Mouse (Mus musculus): ENCODE measurements at regions not wholly inside any gene's neighbourhood (a gene's known extent, or its start where the extent isn't known, plus 50 kb on each side); places are given as distances from the start of the nearest gene placed in this dataset.

DNA sequence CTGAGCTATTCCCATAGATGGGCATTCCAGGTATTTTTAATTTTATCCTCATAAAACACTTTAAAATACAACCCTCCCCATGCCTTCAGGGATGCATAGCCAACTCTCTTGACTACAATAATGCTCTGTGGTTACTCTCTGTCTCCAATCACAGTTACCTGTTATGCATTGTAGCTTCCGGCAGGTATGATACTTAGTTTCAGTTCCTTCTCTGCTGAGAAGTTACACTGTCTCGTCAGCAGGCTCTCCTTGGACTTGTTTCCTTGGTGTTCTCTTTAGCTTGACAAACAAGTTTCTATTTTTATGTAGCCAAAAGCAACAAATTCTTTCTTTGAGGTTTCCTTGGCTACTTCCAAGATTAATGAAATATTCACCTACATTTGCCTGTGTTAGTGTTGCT, 126.6 kb upstream of the Pkdcc start:
- no peak for TF ChIP-seq EP300 (IDR thresholded peaks at IDR 0.05; ENCODE audit: low read depth)
- no peak for TF ChIP-seq CTCF (IDR thresholded peaks at IDR 0.05; ENCODE audit: low read depth)

All from liver, postnatal 0 days (tissue).